Mouse (Mus musculus) MEL (cell line): ENCODE measurements around the gene Bglap.
"Not testable (repeated sequence)": the region's sequence is repeated elsewhere in the genome, so short reads cannot be mapped to it uniquely, and the experiment has no call there.

ENCODE experiments used
- CTCF ChIP-seq, 3 experiments: IDR thresholded peaks in 2 of 3; conservative IDR thresholded peaks in 1 of 3; 2 replicates each; pipeline ENCODE4 v1.5.1; 2011 to 2012; ENCODE audit warnings: low read length in 3 of 3, low read depth in 2 of 3, mild to moderate bottlenecking in 2 of 3, improper control_type of control experiment in 1 of 3, inconsistent platforms in 1 of 3, mixed read lengths in 1 of 3, moderate library complexity in 1 of 3; ENCODE audit not compliant: control insufficient read depth in 1 of 3, insufficient read depth in 1 of 3, poor library complexity in 1 of 3, severe bottlenecking in 1 of 3
- GATA1 ChIP-seq: IDR thresholded peaks from 2 replicates; pipeline ENCODE4 v1.6.1; 2011; ENCODE audit warnings: low read depth, low read length, improper control_type of control experiment
- MYC ChIP-seq: IDR thresholded peaks from 2 replicates; pipeline ENCODE4 v1.6.1; 2011; ENCODE audit warnings: low read depth, mild to moderate bottlenecking, low read length, improper control_type of control experiment, moderate library complexity
- NRF1 ChIP-seq: IDR thresholded peaks from 2 replicates; pipeline ENCODE4 v1.6.1; 2014; ENCODE audit warnings: low read depth, mild to moderate bottlenecking, inconsistent platforms, low read length, improper control_type of control experiment, moderate library complexity; ENCODE audit not compliant: poor library complexity, insufficient read depth, severe bottlenecking
- ZKSCAN1 ChIP-seq: IDR thresholded peaks from 2 replicates; pipeline ENCODE4 v1.6.1; 2012; ENCODE audit warnings: low read depth, mild to moderate bottlenecking, inconsistent platforms, low read length, improper control_type of control experiment, moderate library complexity

GRCm38 (mm10) chr3:88375750-88376626 is 8.3 kb downstream of the Bglap start:
- TF ChIP-seq ZKSCAN1; CTCF (IDR thresholded peaks at IDR 0.05 in 2 of 3, conservative IDR thresholded peaks at IDR 0.05 in 1 of 3; ENCODE audit: control insufficient read depth in 1 of 3, insufficient read depth in 1 of 3, low read depth in 2 of 3, low read length in 3 of 3, poor library complexity in 1 of 3, severe bottlenecking in 1 of 3); MYC; GATA1; NRF1: not testable (repeated sequence)
